Mouse (Mus musculus) ES-Bruce4 (cell line): Measurements from ENCODE around the gene Smtnl1.

Experiments used
- CTCF ChIP-seq: IDR thresholded peaks from one replicate; pipeline ENCODE4 v1.8.1; 2011; ENCODE audit warnings: low read depth, low read length
- EP300 ChIP-seq: IDR thresholded peaks from 2 replicates; pipeline ENCODE4 v1.6.1; 2011; ENCODE audit warnings: low read depth, low read length; ENCODE audit not compliant: insufficient read depth
- POLR2A ChIP-seq: IDR thresholded peaks from one replicate; pipeline ENCODE4 v1.8.1; 2011; ENCODE audit warnings: low read length; ENCODE audit not compliant: insufficient read depth

DNA sequence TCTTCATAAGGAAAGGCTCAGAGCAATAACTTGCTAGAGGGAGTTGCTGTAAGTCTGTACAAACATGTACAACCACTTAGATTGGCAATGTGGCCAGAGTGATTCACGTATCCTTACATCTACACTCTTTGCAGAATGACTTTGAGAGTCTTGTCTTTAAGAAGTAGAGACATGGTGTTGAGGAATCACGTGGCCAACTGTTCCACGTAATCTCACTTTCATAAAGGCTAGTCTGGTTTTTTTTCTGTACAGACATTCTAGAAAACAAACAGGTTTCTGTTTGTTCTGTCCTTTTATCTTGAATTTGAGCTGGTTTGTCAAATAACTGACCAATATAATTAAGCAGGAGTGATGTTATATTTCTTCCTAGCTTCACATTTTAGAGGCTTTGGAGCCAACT is 61.1 kb downstream of the Smtnl1 start:
- TF ChIP-seq POLR2A (no peak), CTCF (no peak), EP300 (no peak)
